Mouse (Mus musculus): ENCODE results near the gene Gpr155.

GRCm38 (mm10) chr2:73304506-73304905 lies 81.9 kb downstream of the Gpr155 start:
- TF ChIP-seq CTCF (IDR thresholded peaks at IDR 0.05; ENCODE audit: control insufficient read depth, insufficient read depth, insufficient read length), result no peak
- no peak for TF ChIP-seq MAX (IDR thresholded peaks at IDR 0.05)
- no peak for TF ChIP-seq CEBPB (IDR thresholded peaks at IDR 0.05; ENCODE audit: low read depth)
- TF ChIP-seq USF1 (IDR thresholded peaks at IDR 0.05; ENCODE audit: low read depth), result no peak
- no peak for TF ChIP-seq MYOD1 (IDR thresholded peaks at IDR 0.05; ENCODE audit: control insufficient read depth, insufficient read length, low read depth)
- TF ChIP-seq MYOG (IDR thresholded peaks at IDR 0.05; ENCODE audit: control insufficient read depth, extremely low read depth, insufficient read length), result no peak

All from C2C12 (cell line).